Mouse (Mus musculus) megakaryocyte, embryonic 14.5 days (primary cell): ENCODE results near the gene Ttll10.

Source experiments
- FLI1 ChIP-seq: IDR thresholded peaks from 2 replicates; pipeline ENCODE4 v1.6.1; 2012; ENCODE audit warnings: low read length, inconsistent platforms, mixed read lengths
- GATA1 ChIP-seq: IDR thresholded peaks from 3 replicates; pipeline ENCODE4 v1.6.1; 2012; ENCODE audit warnings: mixed read lengths, low read length, inconsistent platforms, borderline replicate concordance

GRCm38 (mm10) chr4:156069701-156070100 lies 10.5 kb upstream of the Ttll10 start:
- TF ChIP-seq GATA1 (no peak), FLI1 (no peak)
